In the genomic region with DNA sequence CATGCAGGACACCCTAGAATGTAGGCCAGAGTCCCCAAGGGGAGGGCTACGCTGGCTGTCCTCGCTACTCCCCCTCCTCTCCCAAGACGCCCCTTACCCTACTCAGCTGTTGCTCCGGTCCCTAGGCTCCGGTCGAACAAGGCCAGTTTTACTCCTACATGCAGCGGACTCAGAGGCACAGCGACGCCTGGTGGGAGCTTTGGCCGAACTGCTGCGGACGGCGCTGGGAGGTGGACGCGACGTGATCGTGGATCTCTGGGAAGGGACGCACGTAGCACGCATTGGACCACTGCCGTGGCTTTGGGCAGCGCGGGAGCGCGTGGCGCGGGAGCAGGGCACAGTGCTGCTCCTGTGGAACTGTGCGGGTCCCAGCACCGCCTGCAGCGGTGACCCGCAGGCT, we compare ENCODE assay signal across 9 mouse cellular contexts. TPM values are rescaled to one million over a fixed set of nuclear protein-coding genes. Genes with fewer than 3 reads are reported as not detected.
DNase-seq lines count a peak whose midpoint lies in the region; ATAC-seq and TF ChIP-seq lines count a peak whose summit lies in the region.
"Had no signal": no experiment of that assay in that cellular context is flagged by ENCODE, and none has a peak within 500 bp of the region (broad histone marks: within the 10 kb centered on the region; RNA-seq: fewer than 3 reads in every experiment).

No protein-coding gene starts in this region.

- H3K4me1 ChIP-seq in hindbrain, embryonic 16.5 days (ENCODE audit: control insufficient read depth, insufficient read depth, low read depth, low read length), result peaks cover 9% of the 10 kb centered on the region; the same call in 1 of the 2 replicates
- peaks cover 36% of the 10 kb centered on the region for H3K4me1 ChIP-seq in megakaryocyte, embryonic 14.5 days

- intact Hi-C loops in gastrocnemius, adult 2 months (cut with DNase I), result loop anchor here (1.0 kb wide), 2 partner anchors 25 to 28 kb away; no protein-coding TSS in a partner anchor
- intact Hi-C loops in left cerebral cortex, postnatal 14 days (cut with DNase I), result no loop called here

- peak; percentile 63 for TF ChIP-seq CTCF in gastrocnemius, adult 2 months (IDR thresholded peaks at IDR 0.05)

- peak overlapping the region; percentile 71 for H3K27ac ChIP-seq in gastrocnemius, adult 2 months
- no peak overlapping the region for H3K27ac ChIP-seq in hindbrain, embryonic 16.5 days (ENCODE audit: low read depth, low read length)

- peak overlapping the region; percentile 69 for H3K4me3 ChIP-seq in gastrocnemius, adult 2 months
- H3K4me3 ChIP-seq in hindbrain, embryonic 16.5 days (ENCODE audit: low read length), result peak overlapping the region; percentile 38
- peak overlapping the region; percentile 92 for H3K4me3 ChIP-seq in megakaryocyte, embryonic 14.5 days (replicated peaks)

- H3K27me3 ChIP-seq in hindbrain, embryonic 16.5 days (replicated peaks; ENCODE audit: control insufficient read depth, insufficient read depth, low read length), result peaks cover 16% of the 10 kb centered on the region
- peaks cover 67% of the 10 kb centered on the region for H3K27me3 ChIP-seq in megakaryocyte, embryonic 14.5 days (replicated peaks)

- no peaks in the 10 kb centered on the region for H3K36me3 ChIP-seq in hindbrain, embryonic 16.5 days (ENCODE audit: control insufficient read depth, insufficient read depth, low read length)
- no peaks in the 10 kb centered on the region for H3K36me3 ChIP-seq in megakaryocyte, embryonic 14.5 days (replicated peaks; ENCODE audit: low read length)

- WGBS in hindbrain, embryonic 16.5 days, result 1% methylated on average over 31 of the region's 31 CpGs

- peak; percentile 77 to 92 for DNase-seq in adrenal gland, adult (ENCODE audit: inconsistent age in 2 of 2, low spot score in 1 of 2)
- DNase-seq in cerebellum, postnatal 36 days, result peak; percentile 78 to 82
- peak; percentile 87 for DNase-seq in gastrocnemius, adult 2 months
- peak; percentile 74 to 76 for DNase-seq in left cerebral cortex, postnatal 14 days (ENCODE audit: low spot score in 2 of 2)
- DNase-seq in right cerebral cortex, adult 2 months (ENCODE audit: low spot score in 2 of 2), result peak; percentile 73 to 74
- DNase-seq in urinary bladder, postnatal 25 days (ENCODE audit: low spot score), result peak; percentile 78

- H3K9me3 ChIP-seq in hindbrain, embryonic 16.5 days (ENCODE audit: control insufficient read depth, low read length), result no peaks in the 10 kb centered on the region
- no peaks in the 10 kb centered on the region for H3K9me3 ChIP-seq in megakaryocyte, embryonic 14.5 days

- H3K9ac ChIP-seq in hindbrain, embryonic 16.5 days (ENCODE audit: low read depth, low read length), result peak overlapping the region; percentile 45

- ATAC-seq in hindbrain, embryonic 16.5 days, result peak; percentile 83

- H3K4me2 ChIP-seq in hindbrain, embryonic 16.5 days (ENCODE audit: low read length), result peak overlapping the region; percentile 61

RNA-seq across cellular contexts. Expression of gene Il17rc, which starts 1.8 kb away (rescaled TPM):
- total RNA-seq in gastrocnemius, adult 2 months (2021), result 1 to 10 TPM; 4.2 to 4.7 TPM
- polyA plus RNA-seq in hindbrain, embryonic 16.5 days (2015; fragmentation: Nextera tagmentation; extraction: Ambion mirVana), result 4.4 and 5.9 TPM in 2 replicates
- total RNA-seq in left cerebral cortex, postnatal 14 days (2021), result 1 to 10 TPM; 3.9 to 5.4 TPM
- polyA plus RNA-seq in megakaryocyte, embryonic 14.5 days (2012; ENCODE audit: insufficient read depth, low replicate concordance), result 0.25 TPM in 1 of 2 replicates, not detected in the other

RNA-seq across cellular contexts. Expression of gene Il17re, which starts 11.1 kb away (rescaled TPM):
- under 1 TPM; 0.25 to 0.26 TPM for total RNA-seq in gastrocnemius, adult 2 months (2021)
- polyA plus RNA-seq in hindbrain, embryonic 16.5 days (2015; fragmentation: Nextera tagmentation; extraction: Ambion mirVana), result 0.26 and 0.34 TPM in 2 replicates
- total RNA-seq in left cerebral cortex, postnatal 14 days (2021), result under 1 TPM; 0.53 to 0.55 TPM
- 1.0 TPM in 1 of 2 replicates, not detected in the other for polyA plus RNA-seq in megakaryocyte, embryonic 14.5 days (2012; ENCODE audit: insufficient read depth, low replicate concordance)

RNA-seq across cellular contexts. Expression of gene Creld1, which starts 13.7 kb away (rescaled TPM):
- total RNA-seq in gastrocnemius, adult 2 months (2021), result 10 to 100 TPM; 47.5 to 54.4 TPM
- polyA plus RNA-seq in hindbrain, embryonic 16.5 days (2015; fragmentation: Nextera tagmentation; extraction: Ambion mirVana), result 92.9 and 96.4 TPM in 2 replicates
- 100 to 1,000 TPM; 107 to 111 TPM for total RNA-seq in left cerebral cortex, postnatal 14 days (2021)
- polyA plus RNA-seq in megakaryocyte, embryonic 14.5 days (2012; ENCODE audit: insufficient read depth, low replicate concordance), result 157 and 220 TPM in 2 replicates

RNA-seq across cellular contexts. Expression of gene Jagn1, which starts 27.1 kb away (rescaled TPM):
- total RNA-seq in gastrocnemius, adult 2 months (2021), result 10 to 100 TPM; 28.2 to 29.7 TPM
- 95.2 and 106 TPM in 2 replicates for polyA plus RNA-seq in hindbrain, embryonic 16.5 days (2015; fragmentation: Nextera tagmentation; extraction: Ambion mirVana)
- 10 to 100 TPM; 47.9 to 48.3 TPM for total RNA-seq in left cerebral cortex, postnatal 14 days (2021)
- polyA plus RNA-seq in megakaryocyte, embryonic 14.5 days (2012; ENCODE audit: insufficient read depth, low replicate concordance), result 1.5 and 10.3 TPM in 2 replicates

RNA-seq across cellular contexts. Expression of gene Prrt3, which starts 32.3 kb away (rescaled TPM):
- total RNA-seq in gastrocnemius, adult 2 months (2021), result under 1 TPM; 0.08 to 0.11 TPM
- polyA plus RNA-seq in hindbrain, embryonic 16.5 days (2015; fragmentation: Nextera tagmentation; extraction: Ambion mirVana), result 14.2 and 14.5 TPM in 2 replicates
- 10 to 100 TPM; 48.0 to 48.6 TPM for total RNA-seq in left cerebral cortex, postnatal 14 days (2021)
- 0.57 TPM in 1 of 2 replicates, not detected in the other for polyA plus RNA-seq in megakaryocyte, embryonic 14.5 days (2012; ENCODE audit: insufficient read depth, low replicate concordance)
- polyA plus RNA-seq: gonadal fat pad, adult 2 months had no signal

Comparison
In these comparisons a context has a peak if more than half of its experiments do, and no peak if none do; other contexts are left out.
1. H3K4me3 ChIP-seq: peak in every context shown above with its lines; median percentile 92 in megakaryocyte, embryonic 14.5 days; 69 in gastrocnemius, adult 2 months; 38 in hindbrain, embryonic 16.5 days.